Mouse (Mus musculus) retina, postnatal 7 days (tissue): ENCODE data around the gene Rab37.

Experiments
- DNase-seq: peaks from one replicate; pipeline ENCODE4 v3.0.0-alpha.2; 2012; ENCODE audit warnings: low read depth, low spot score

The Rab37 gene

GRCm38 (mm10) chr11:115091362-115091901, at the start of gene Rab37:
TSS of gene Rab37 (plus strand) at chr11:115091431.
- no peak for DNase-seq

DNA sequence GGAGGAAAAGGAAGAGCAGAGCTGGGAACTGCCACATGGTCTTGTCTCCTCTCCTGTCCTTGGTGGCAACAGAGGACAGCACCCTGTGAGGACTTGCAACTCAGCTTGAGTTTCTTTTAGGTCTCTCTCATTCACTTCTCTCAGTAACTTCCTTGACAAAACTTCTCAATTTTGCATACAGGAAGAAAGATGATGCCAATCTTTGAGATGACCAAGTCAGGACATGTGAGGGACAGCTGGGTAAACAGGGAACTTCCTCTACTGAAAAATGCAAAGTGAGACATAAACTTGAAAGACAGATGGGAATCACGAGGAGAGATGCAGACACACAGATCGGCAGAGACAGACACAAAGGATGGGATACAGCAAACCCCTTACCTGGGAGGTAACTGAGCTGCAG, 43.0 kb upstream of the Rab37 start, which contains the start of gene Cd300ld3:
Gene Cd300ld3, minus strand, starts transcription at position 151 of the 400 bp plus-strand sequence.
- no peak for DNase-seq

- no peak for DNase-seq
Observed at GRCm38 (mm10) chr11:115049282-115049895, 41.8 kb upstream of the Rab37 start.

DNA sequence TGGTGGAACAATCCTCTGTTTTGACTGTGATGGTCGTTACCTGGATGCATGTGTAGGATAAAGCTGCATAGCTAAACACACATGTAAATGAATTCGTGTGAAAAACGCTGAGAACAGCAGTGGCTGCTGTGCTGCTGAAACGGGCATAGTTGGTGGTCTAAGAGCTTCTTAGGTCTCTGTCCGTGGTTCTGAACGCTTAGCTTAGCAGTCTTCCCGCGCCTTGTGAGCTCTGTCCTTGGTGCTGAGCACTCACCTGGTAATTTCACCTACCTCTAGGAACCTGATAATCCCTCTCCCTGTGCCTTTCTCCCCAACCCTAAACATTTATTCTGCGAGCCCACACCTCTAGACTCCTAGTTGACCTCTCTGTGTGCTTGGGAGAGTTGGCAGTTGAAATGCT, 39.0 kb upstream of the Rab37 start:
- DNase-seq = no peak

GRCm38 (mm10) chr11:115052991-115053390, 38.2 kb upstream of the Rab37 start:
- DNase-seq = no peak

DNA sequence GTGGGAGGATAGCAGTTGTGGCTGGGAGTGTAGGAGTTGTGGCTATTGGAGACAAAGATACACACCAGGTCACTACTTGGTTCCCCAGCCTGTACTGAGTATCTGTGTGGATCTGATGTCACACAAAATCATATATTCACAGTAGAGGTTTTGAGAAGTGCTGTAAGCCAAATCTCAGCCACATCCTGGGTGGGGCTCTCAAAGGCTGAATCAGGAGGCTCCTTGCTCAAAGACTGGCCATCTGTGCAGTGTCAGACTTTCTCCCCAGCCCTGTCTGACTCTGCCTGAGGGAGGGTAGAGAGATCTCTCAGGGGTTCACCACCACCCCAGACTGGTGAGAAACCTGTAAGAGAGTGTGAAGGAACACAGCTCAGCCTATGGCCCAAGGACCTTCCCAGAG, 36.7 kb upstream of the Rab37 start:
- no peak for DNase-seq

- DNase-seq = no peak
Observed at GRCm38 (mm10) chr11:115058701-115059100, 32.5 kb upstream of the Rab37 start.

- no peak for DNase-seq
Observed at GRCm38 (mm10) chr11:115059797-115060196, 31.4 kb upstream of the Rab37 start.

DNA sequence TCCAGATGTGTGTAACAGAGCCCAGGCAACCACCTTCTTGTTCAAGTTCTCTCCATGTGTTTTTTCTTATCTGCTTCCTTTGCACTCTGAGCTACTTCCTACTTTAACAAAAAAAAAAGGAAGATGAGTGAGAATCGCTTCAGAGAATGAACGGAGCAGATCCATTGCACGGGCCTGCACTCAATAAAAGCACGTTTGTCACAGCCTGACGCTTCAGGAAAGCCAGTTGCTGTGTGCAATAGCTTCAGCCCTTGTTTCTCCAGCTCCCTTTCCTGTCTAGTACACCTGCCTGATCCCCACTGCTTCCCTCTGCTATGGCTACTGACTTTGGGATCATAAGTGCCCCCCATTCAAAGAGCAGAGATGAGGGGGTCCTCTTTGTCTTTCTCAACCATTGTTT, 29.2 kb upstream of the Rab37 start, which contains the start of gene Cd300e:
Gene Cd300e, minus strand, starts transcription at position 101 of the 400 bp plus-strand sequence.
- no peak for DNase-seq

DNA sequence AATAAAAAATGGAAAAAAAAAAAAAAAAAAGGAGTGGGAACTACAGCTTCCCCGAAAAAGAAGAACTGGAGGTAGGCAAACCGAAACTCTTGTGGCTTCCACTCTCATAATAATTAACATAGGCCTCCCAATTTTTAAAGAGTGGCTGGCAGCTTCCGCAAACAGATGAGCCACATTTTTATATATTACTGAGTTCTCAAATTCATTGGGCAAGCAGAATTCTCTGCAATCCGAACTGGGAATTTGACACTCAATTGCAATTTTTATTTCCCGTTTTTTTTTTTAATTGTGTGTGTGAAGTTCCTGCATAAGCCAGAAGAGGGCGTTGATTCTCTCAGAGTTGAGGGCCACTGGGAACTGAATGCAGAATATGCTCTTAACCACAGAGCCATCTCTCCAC, 24.5 kb upstream of the Rab37 start:
- DNase-seq = no peak

GRCm38 (mm10) chr11:115071015-115071551, 20.1 kb upstream of the Rab37 start:
- no peak for DNase-seq

GRCm38 (mm10) chr11:115071631-115072294, 19.5 kb upstream of the Rab37 start:
- no peak for DNase-seq

DNA sequence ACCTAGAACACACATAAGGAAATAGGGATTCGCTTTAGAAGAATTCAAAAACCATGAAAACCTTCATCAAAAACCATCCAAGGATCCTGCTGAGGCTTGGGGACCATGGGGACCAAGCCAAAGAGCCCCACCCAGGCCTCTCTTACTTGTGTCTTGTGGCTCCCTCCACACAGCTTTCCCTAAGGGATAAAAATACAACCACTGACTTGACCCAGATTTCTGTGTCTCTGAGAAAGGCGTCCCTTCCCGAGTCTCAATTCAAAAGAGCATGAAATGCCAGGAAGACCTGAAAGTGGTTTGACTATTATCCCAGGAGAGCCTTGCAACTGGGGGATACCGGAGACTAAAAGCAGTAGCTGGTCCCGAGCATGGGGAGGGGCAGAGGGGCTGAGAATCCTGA, 18.2 kb upstream of the Rab37 start:
- DNase-seq = no peak

GRCm38 (mm10) chr11:115075407-115075806, 15.8 kb upstream of the Rab37 start:
- no peak for DNase-seq

GRCm38 (mm10) chr11:115075859-115076258, 15.4 kb upstream of the Rab37 start:
- no peak for DNase-seq

DNA sequence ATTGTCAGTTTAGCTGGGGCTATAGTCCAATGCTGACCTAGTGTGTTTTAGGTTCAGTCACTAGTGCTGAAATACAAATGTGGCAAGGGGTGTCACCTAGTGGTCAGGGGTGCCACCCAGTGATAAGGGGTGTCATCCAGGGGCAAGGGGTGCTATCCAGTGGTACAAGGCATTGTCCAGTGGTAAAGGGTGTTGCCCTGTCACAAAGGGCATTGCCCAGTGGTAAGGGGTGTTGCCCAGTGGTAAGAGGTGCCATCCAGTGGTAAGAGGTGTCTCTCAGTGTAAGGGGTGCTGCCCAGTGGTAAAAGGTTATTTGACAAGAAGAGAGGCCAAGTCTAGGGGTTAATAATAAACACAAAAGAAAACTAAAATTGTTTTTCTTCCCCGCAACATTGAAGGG, 13.8 kb upstream of the Rab37 start:
- DNase-seq = no peak

GRCm38 (mm10) chr11:115078680-115079079, 12.6 kb upstream of the Rab37 start:
- DNase-seq = no peak

DNA sequence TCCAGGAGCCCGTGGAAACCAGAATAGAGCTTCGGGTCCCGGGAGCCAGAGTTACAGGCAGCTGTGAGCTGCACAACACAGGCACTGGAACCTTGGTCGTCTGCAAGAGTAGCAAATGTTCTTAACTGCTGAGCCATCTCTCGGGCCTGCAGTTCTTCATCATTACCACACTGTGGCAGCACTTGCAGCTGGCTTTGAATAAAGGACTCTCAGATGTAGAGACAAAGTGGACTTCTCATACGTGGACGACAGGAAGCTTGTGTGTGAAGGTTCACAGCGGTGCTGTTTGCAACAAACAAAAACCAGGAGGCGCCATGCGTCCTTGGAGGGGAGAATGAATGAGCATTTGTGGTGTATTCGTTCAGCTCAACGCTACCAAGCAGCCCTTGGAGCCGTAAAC, 10.3 kb upstream of the Rab37 start:
- DNase-seq = peak; percentile 60

GRCm38 (mm10) chr11:115081373-115081772, 9.9 kb upstream of the Rab37 start:
- DNase-seq = no peak

DNA sequence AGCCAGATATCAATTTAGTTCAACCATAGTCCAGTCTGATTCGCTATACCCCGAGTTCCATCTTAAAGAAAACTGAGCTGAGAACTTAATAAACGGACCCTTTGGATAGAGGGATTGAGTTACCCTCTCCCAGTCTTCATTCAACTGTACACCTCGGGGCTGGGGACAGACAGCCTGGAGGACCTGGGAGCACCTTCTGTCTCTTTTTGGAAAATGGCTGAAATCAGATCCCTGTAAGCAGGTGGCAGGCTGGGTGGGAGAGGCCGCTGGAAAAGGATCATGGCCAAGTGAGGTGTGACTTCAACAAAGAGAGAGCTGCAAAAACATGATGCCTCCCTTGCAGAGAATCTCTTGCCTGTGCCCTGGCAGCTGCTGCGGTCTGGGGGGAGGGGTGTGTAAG, 9.0 kb upstream of the Rab37 start:
- no peak for DNase-seq

- DNase-seq = peak; percentile 71
Observed at GRCm38 (mm10) chr11:115083376-115084139, 7.7 kb upstream of the Rab37 start.

DNA sequence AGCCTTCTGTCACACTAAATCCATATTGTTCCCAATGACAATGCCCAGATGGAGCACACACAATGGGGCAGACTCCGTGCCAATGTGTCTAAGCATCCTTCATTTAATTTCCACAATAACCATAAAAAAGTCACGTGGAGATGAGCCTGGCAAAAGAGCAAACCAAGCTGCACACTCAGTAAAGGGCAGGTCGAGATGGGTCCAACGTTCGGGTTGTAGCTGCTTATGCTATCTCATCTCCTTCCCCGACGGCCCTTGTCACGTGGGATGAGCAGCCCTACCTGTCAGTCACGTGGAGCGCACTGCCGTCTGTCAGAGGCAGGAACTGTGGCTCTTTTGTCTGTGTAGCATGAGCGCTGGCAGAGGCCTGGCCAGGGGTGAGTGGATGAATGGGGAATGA, 6.6 kb upstream of the Rab37 start:
- DNase-seq = no peak
